Comparison of ENCODE assay signal across 7 mouse cellular contexts in the genomic region with DNA sequence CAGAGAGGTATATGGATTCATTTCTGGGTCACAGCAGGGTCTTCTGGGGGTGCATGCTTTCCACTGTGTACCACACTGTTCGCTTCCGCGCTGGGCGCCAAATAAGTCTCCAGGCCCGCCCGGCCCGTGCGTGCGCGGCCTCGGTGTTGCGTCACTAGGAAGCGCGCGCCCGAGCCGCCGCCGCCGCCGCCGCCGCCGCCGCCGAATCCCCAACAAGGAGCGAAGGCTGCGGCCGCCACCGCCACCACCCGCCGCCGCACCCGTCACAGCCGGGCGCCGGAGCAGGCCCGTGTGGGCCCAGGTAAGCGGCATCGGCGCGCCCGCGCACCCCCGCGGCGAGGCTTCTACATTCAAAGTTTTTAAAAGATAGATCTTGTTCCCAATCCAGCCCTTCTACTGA. TPM values are rescaled to one million over a fixed set of nuclear protein-coding genes. Genes with fewer than 3 reads are reported as not detected.
A peak's percentile ranks its signal among the peaks of the same experiment; 100 is the strongest.
DNase-seq lines count a peak whose midpoint lies in the region; ATAC-seq and TF ChIP-seq lines count a peak whose summit lies in the region.
"Not testable (repeated sequence)": the region's sequence is repeated elsewhere in the genome, so short reads cannot be mapped to it uniquely, and the experiment has no call there.

No protein-coding gene starts in this region.

- not testable (repeated sequence) for H3K4me2 ChIP-seq in forebrain, embryonic 14.5 days (ENCODE audit: low read length)
- H3K4me2 ChIP-seq in heart, postnatal 0 days (ENCODE audit: low read depth, low read length) = peak overlapping the region; percentile 40
- H3K4me2 ChIP-seq in kidney, embryonic 15.5 days = peak overlapping the region; percentile 38; the same call in 1 of the 2 replicates
- H3K4me2 ChIP-seq in midbrain, embryonic 13.5 days (replicated peaks) = peak overlapping the region; percentile 31

- not testable (repeated sequence) for H3K79me2 ChIP-seq in liver, adult 2 months (ENCODE audit: control insufficient read depth, insufficient read depth, low read length)

- H3K4me1 ChIP-seq in forebrain, embryonic 14.5 days (ENCODE audit: control insufficient read depth, insufficient read depth, low read length); heart, postnatal 0 days (ENCODE audit: control insufficient read depth, insufficient read depth); kidney, embryonic 15.5 days; liver, adult 2 months (ENCODE audit: control insufficient read depth, insufficient read depth, low read length); midbrain, embryonic 13.5 days (replicated peaks): not testable (repeated sequence)

- not testable (repeated sequence) for TF ChIP-seq POLR2A in liver, adult 2 months (IDR thresholded peaks at IDR 0.05; ENCODE audit: extremely low read depth, insufficient read depth, low read length)

- H3K4me3 ChIP-seq in forebrain, embryonic 14.5 days (ENCODE audit: low read depth, low read length) = not testable (repeated sequence)
- H3K4me3 ChIP-seq in heart, postnatal 0 days (ENCODE audit: low read depth, low read length) = peak overlapping the region; percentile 35
- peak overlapping the region; percentile 29 for H3K4me3 ChIP-seq in kidney, embryonic 15.5 days (replicated peaks)
- H3K4me3 ChIP-seq in liver, adult 2 months (ENCODE audit: insufficient read depth, low read depth, low read length) = peak overlapping the region; percentile 54; the same call in 1 of the 2 replicates
- peak overlapping the region; percentile 29 for H3K4me3 ChIP-seq in midbrain, embryonic 13.5 days (replicated peaks)

- not testable (repeated sequence) for H3K27me3 ChIP-seq in forebrain, embryonic 14.5 days (replicated peaks; ENCODE audit: control insufficient read depth, insufficient read depth, low read length); heart, postnatal 0 days (ENCODE audit: control insufficient read depth, insufficient read depth, low read length); kidney, embryonic 15.5 days; liver, adult 2 months (ENCODE audit: control insufficient read depth, insufficient read depth, low read length); midbrain, embryonic 13.5 days

- peak; percentile 51 for DNase-seq in cerebellum, adult 11-12 months
- not testable (repeated sequence) for DNase-seq in forebrain, embryonic 14.5 days (ENCODE audit: low spot score); heart, postnatal 0 days (ENCODE audit: low spot score); liver, adult 2 months (ENCODE audit: extremely low read depth, low read depth, low spot score)
- peak; percentile 10 to 36 for DNase-seq in spleen, adult 18-20 months

- H3K36me3 ChIP-seq in forebrain, embryonic 14.5 days (ENCODE audit: control insufficient read depth, insufficient read depth, low read length); heart, postnatal 0 days (replicated peaks; ENCODE audit: control insufficient read depth, insufficient read depth, low read length); kidney, embryonic 15.5 days; liver, adult 2 months (ENCODE audit: control insufficient read depth, insufficient read depth, low read length); midbrain, embryonic 13.5 days: not testable (repeated sequence)

- TF ChIP-seq EP300 in heart, postnatal 0 days (IDR thresholded peaks at IDR 0.05; ENCODE audit: low read depth) = not testable (repeated sequence)

- 56% methylated on average over 40 of the region's 47 CpGs for WGBS in forebrain, embryonic 14.5 days
- 64% methylated on average over 41 of the region's 47 CpGs for WGBS in heart, postnatal 0 days
- WGBS in kidney, embryonic 15.5 days = 44% methylated on average over 46 of the region's 47 CpGs
- 63% methylated on average over 47 of the region's 47 CpGs for WGBS in liver, adult 2 months
- WGBS in midbrain, embryonic 13.5 days = 46% methylated on average over 45 of the region's 47 CpGs

- not testable (repeated sequence) for H3K27ac ChIP-seq in forebrain, embryonic 14.5 days (ENCODE audit: low read depth, low read length); heart, postnatal 0 days (ENCODE audit: low read depth); kidney, embryonic 15.5 days; liver, adult 2 months (replicated peaks; ENCODE audit: insufficient read depth, low read depth, low read length); midbrain, embryonic 13.5 days

- peak; percentile 98 for ATAC-seq in forebrain, embryonic 14.5 days
- peak; percentile 98 for ATAC-seq in heart, postnatal 0 days (ENCODE audit: insufficient read depth, low read depth)
- ATAC-seq in kidney, embryonic 15.5 days (replicated peaks; ENCODE audit: low FRiP score) = peak; percentile 99
- peak; percentile 98 for ATAC-seq in midbrain, embryonic 13.5 days

- not testable (repeated sequence) for H3K9me3 ChIP-seq in forebrain, embryonic 14.5 days (replicated peaks; ENCODE audit: control insufficient read depth, low read length); heart, postnatal 0 days (replicated peaks; ENCODE audit: control insufficient read depth, low read length); kidney, embryonic 15.5 days (replicated peaks); midbrain, embryonic 13.5 days

- not testable (repeated sequence) for H3K9ac ChIP-seq in forebrain, embryonic 14.5 days (ENCODE audit: low read length); heart, postnatal 0 days (replicated peaks; ENCODE audit: low read depth, low read length); kidney, embryonic 15.5 days; liver, adult 2 months (ENCODE audit: low read depth, low read length)
- 0 out of 2 replicates have a peak overlapping the region, but pooled peaks have one; percentile 32 for H3K9ac ChIP-seq in midbrain, embryonic 13.5 days (replicated peaks)

- TF ChIP-seq CTCF in heart, postnatal 0 days (IDR thresholded peaks at IDR 0.05; ENCODE audit: low read depth); liver, adult 2 months (IDR thresholded peaks at IDR 0.05; ENCODE audit: low read depth, low read length): not testable (repeated sequence)

RNA-seq across cellular contexts. Expression of a gene that starts 57.1 kb away (rescaled TPM):
- 0.11 TPM in 1 of 2 replicates, not detected in the other for polyA plus RNA-seq in forebrain, embryonic 14.5 days (2014; fragmentation: Nextera tagmentation; extraction: Ambion mirVana)
- total RNA-seq in heart, postnatal 0 days (2014; rRNA removed; ENCODE audit: low replicate concordance) = 0.34 and 0.58 TPM in 2 replicates
- 0.04 TPM in 1 of 2 replicates, not detected in the other for polyA plus RNA-seq in heart, postnatal 0 days (2015; fragmentation: Nextera tagmentation; extraction: Ambion mirVana)
- 0.09 TPM in 1 of 2 replicates, not detected in the other for polyA plus RNA-seq in kidney, embryonic 15.5 days (2015; fragmentation: Nextera tagmentation; extraction: Ambion mirVana)
- 0.28 and 0.40 TPM in 2 replicates for total RNA-seq in liver, adult 2 months (2014; rRNA removed)
- not detected in 2 replicates for polyA plus RNA-seq in liver, adult 2 months (2012; rRNA removed)
- polyA plus RNA-seq in midbrain, embryonic 13.5 days (2015; fragmentation: Nextera tagmentation; extraction: Ambion mirVana) = not detected in 2 replicates
